Mouse (Mus musculus) kidney, postnatal 0 days (tissue): ENCODE measurements at regions not wholly inside any gene's neighbourhood (a gene's known extent, or its start where the extent isn't known, plus 50 kb on each side); places are given as distances from the start of the nearest gene placed in this dataset.

Experiments
- ATAC-seq: fragments of 200-750 bp; cut with Nextera tagmentation; replicated peaks from 2 replicates; pipeline ENCODE4 v1.8.0; 2017; ENCODE audit warnings: low read depth, moderate number of reproducible peaks, moderate TSS enrichment, moderate library complexity; ENCODE audit not compliant: low FRiP score
- DNase-seq: peaks from one replicate; pipeline ENCODE4 v3.0.0-alpha.2; 2016; ENCODE audit warnings: low spot score
- H3K27ac ChIP-seq: fragments of 300-500 bp; sonication (generic); 2 replicates; pipeline ENCODE4 v1.5.1; 2014; ENCODE audit warnings: mild to moderate bottlenecking
- H3K27me3 ChIP-seq: fragments of 300-500 bp; sonication (generic); 2 replicates; pipeline ENCODE4 v1.6.1; 2014; ENCODE audit warnings: low read length, mixed read lengths; ENCODE audit not compliant: insufficient read depth
- H3K36me3 ChIP-seq: fragments of 300-500 bp; sonication (generic); 2 replicates; pipeline ENCODE4 v1.6.1; 2014; ENCODE audit warnings: low read length, mixed read lengths; ENCODE audit not compliant: insufficient read depth
- H3K4me1 ChIP-seq: fragments of 300-500 bp; sonication (generic); replicated peaks from 2 replicates; pipeline ENCODE4 v1.6.1; 2014; ENCODE audit warnings: antibody characterized with exemption, low read length, mixed read lengths; ENCODE audit not compliant: insufficient read depth
- H3K4me2 ChIP-seq: fragments of 300-500 bp; sonication (generic); 2 replicates; pipeline ENCODE4 v1.6.1; 2014; ENCODE audit warnings: mild to moderate bottlenecking, low read length, moderate library complexity, mixed read lengths
- H3K4me3 ChIP-seq: fragments of 300-500 bp; sonication (generic); replicated peaks from 2 replicates; pipeline ENCODE4 v1.5.1; 2014; ENCODE audit warnings: low read depth, low read length
- H3K9ac ChIP-seq: fragments of 300-500 bp; sonication (generic); 2 replicates; pipeline ENCODE4 v1.6.1; 2014; ENCODE audit warnings: low read depth, low read length
- H3K9me3 ChIP-seq: fragments of 300-500 bp; sonication (generic); replicated peaks from 2 replicates; pipeline ENCODE4 v1.6.1; 2016; ENCODE audit warnings: low read length, inconsistent platforms, mixed read lengths
- CTCF ChIP-seq: IDR thresholded peaks from 2 replicates; pipeline ENCODE4 v1.5.1; 2016; ENCODE audit warnings: antibody characterized with exemption, low read depth, mild to moderate bottlenecking, moderate library complexity
- WGBS: fragments of 180-500 bp; shearing (Covaris S2); extraction: QIAGEN DNeasy Blood & Tissue Kit; methylation state at CpG from one replicate; pipeline ENCODE4 v1.1.7; 2014; 5-methylcytosine and 5-hydroxymethylcytosine counted together

DNA sequence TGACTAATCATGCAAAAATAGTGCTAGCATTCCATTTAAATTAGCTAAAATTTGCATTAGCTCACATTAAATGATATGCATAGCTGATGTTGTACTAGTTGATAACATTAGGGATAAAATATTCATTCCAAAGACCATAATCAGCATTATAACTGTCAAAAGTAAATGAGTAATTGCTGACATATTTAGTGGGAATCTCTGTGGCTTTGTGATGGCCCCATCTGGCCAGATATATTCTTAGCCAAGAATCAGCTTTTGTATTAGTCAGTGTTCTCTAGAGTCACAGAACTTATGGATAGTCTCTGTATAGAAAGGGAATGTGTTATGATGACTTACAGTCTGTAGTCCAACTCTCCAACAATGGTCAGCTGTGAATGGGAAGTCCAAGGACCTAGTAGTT lies 171.2 kb downstream of the Gria2 start:
- Histone ChIP-seq H3K9me3 (no peaks in the 10 kb centered on the region), H3K4me3 (no peak overlapping the region), H3K4me1 (no peaks in the 10 kb centered on the region), H3K27ac (no peak overlapping the region), H3K36me3 (no peaks in the 10 kb centered on the region), H3K27me3 (no peaks in the 10 kb centered on the region), H3K4me2 (no peak overlapping the region), H3K9ac (no peak overlapping the region)
- DNase-seq = no peak
- TF ChIP-seq CTCF = no peak
- ATAC-seq = no peak

DNA sequence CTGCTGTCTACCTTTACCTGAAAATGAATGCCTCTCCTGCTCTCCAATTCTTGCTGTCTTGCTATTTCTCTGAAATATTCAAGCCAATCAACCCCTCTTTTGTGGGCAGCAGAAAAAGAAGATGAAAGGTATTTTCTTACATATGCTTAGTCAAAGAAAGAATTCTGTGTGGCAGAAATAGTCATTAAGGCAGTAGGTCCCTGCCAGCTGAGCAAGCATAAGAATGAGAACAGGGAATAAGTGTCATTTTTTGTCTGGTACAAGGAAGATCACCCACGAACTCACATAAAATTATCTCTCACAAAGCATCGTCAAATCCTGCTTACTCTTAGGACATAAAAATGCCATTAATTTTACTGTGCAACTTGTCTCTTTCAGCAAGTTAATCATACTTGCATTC lies 192.2 kb downstream of the Gria2 start:
- no peak for ATAC-seq
- no peak for TF ChIP-seq CTCF
- H3K9ac ChIP-seq = no peak overlapping the region
- 60% methylated on average over 2 of the region's 2 CpGs for WGBS
- no peak overlapping the region for H3K4me2 ChIP-seq
- no peaks in the 10 kb centered on the region for H3K9me3 ChIP-seq
- H3K4me1 ChIP-seq = no peaks in the 10 kb centered on the region
- no peaks in the 10 kb centered on the region for H3K27me3 ChIP-seq
- no peak for DNase-seq
- no peak overlapping the region for H3K4me3 ChIP-seq
- H3K36me3 ChIP-seq = no peaks in the 10 kb centered on the region
- no peak overlapping the region for H3K27ac ChIP-seq

DNA sequence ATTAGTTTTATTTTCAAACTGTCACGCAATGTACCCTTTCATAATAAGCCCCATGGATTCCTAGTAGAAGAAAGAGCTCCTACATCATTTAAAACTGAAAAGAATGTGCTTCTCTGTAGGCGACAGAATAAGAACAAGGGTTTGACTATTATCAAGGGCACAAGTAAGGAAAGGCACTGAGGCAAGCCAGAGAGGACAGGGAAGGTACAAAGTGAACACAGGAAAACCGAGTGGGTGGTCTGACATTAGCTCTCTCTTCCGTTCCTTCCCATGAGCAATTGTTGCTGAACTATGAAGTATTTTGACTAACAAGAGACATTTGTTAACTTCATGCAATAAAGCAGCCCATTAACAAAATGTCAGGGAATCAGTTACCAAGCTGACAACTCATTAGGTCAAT lies 194.2 kb downstream of the Gria2 start:
- WGBS = 38% methylated on average over 4 of the region's 4 CpGs
- H3K4me3 ChIP-seq = no peak overlapping the region
- no peaks in the 10 kb centered on the region for H3K4me1 ChIP-seq
- no peak overlapping the region for H3K27ac ChIP-seq
- no peak for TF ChIP-seq CTCF
- ATAC-seq (no peak), DNase-seq (peak; percentile 35)
- H3K9me3 ChIP-seq = no peaks in the 10 kb centered on the region
- H3K4me2 ChIP-seq = no peak overlapping the region
- no peaks in the 10 kb centered on the region for H3K36me3 ChIP-seq
- H3K9ac ChIP-seq = no peak overlapping the region
- no peaks in the 10 kb centered on the region for H3K27me3 ChIP-seq

DNA sequence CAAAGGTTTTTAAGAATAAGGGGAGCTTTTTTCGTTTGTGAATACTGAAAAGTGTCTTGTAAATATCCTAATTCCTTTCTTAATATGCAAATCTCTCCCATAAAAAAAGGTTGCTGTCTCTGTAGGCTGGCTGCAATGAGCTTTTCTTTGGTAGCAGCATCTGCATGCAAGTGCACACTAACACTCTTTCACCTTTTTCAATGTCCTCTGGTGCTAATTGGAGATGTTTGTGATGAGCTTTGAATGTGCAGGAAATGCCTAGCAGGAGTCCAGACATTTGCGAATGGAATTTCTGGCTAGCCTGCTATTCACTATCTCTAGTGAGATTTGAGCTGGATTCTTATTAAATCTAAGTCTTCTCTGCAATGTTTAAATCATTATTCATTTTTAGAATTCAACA lies 194.8 kb downstream of the Gria2 start:
- H3K4me1 ChIP-seq = no peaks in the 10 kb centered on the region
- ATAC-seq (no peak), DNase-seq (no peak)
- 59% methylated on average over 2 of the region's 2 CpGs for WGBS
- no peak overlapping the region for H3K9ac ChIP-seq
- H3K27ac ChIP-seq = no peak overlapping the region
- no peak for TF ChIP-seq CTCF
- H3K27me3 ChIP-seq = no peaks in the 10 kb centered on the region
- H3K4me3 ChIP-seq = no peak overlapping the region
- no peak overlapping the region for H3K4me2 ChIP-seq
- no peaks in the 10 kb centered on the region for H3K9me3 ChIP-seq
- H3K36me3 ChIP-seq = no peaks in the 10 kb centered on the region

DNA sequence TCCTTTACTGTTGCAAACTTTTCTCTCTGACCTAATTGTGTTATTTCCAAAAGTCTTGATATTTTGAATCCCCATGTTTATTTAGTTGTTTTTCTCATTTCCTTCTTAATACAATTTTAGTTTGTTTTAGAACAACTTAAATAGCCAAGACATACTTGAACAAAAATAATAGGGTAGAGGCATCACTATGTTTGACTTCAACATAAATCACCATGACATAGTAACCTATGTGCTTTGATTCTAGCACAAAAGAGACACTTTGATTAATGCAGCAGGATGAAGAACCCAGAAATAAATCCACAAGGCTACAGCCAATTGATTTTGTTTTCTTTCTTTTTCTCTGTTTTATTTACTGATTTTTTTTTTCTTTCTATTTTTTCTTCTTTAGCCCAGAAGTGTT lies 205.1 kb downstream of the Gria2 start:
- Histone ChIP-seq H3K27me3 (no peaks in the 10 kb centered on the region), H3K9ac (no peak overlapping the region), H3K4me3 (no peak overlapping the region), H3K4me2 (no peak overlapping the region), H3K27ac (no peak overlapping the region), H3K4me1 (no peaks in the 10 kb centered on the region), H3K36me3 (no peaks in the 10 kb centered on the region), H3K9me3 (no peaks in the 10 kb centered on the region)
- ATAC-seq (no peak), DNase-seq (peak; percentile 66)
- no peak for TF ChIP-seq CTCF

DNA sequence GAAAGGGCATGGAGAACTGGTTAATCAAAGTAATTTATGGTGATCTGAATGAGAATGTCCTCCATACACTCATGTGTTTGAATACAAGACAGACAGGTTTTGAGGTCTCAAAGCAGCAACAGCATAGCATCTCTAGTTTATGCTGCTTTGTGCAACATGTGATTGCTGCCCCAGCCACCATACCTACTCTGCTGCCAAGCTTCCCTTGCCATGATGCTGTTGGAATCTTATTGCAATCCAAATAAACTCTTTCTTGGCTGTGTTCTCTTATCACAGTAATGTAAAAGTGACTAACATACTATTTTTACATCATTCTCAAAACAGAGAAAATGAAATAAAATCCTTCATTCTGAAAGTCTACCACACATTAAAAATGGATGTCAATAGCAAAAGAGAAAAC lies 235.1 kb downstream of the Gria2 start:
- H3K4me3 ChIP-seq = no peak overlapping the region
- no peak overlapping the region for H3K9ac ChIP-seq
- TF ChIP-seq CTCF = no peak
- no peak overlapping the region for H3K4me2 ChIP-seq
- H3K9me3 ChIP-seq = no peaks in the 10 kb centered on the region
- ATAC-seq (no peak), DNase-seq (no peak)
- H3K4me1 ChIP-seq = no peaks in the 10 kb centered on the region
- H3K27me3 ChIP-seq = no peaks in the 10 kb centered on the region
- H3K27ac ChIP-seq = no peak overlapping the region
- no peaks in the 10 kb centered on the region for H3K36me3 ChIP-seq

DNA sequence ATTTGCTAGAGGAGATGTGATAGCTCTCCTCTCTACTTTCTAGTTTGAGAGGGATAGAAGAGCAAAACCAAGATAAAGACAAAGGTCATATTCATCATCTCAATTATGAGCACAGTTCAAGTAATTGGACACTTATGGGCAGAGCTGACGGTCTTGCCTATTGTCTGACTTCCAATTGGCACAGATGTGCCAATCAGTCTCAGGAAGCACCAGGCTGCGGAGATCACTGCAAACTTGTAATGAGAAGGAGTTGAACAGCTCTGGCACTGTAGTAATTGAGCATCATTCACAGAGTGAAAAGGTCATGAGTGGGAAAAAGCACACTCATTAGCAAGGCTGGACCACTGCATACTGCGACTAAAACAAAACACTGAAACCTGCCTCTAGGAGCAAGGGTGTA lies 236.4 kb downstream of the Gria2 start:
- no peaks in the 10 kb centered on the region for H3K27me3 ChIP-seq
- H3K9me3 ChIP-seq = no peaks in the 10 kb centered on the region
- WGBS = 61% methylated on average over 3 of the region's 3 CpGs
- DNase-seq = no peak
- H3K4me1 ChIP-seq = no peaks in the 10 kb centered on the region
- no peak overlapping the region for H3K4me2 ChIP-seq
- no peak for TF ChIP-seq CTCF
- no peak overlapping the region for H3K9ac ChIP-seq
- H3K36me3 ChIP-seq = no peaks in the 10 kb centered on the region
- no peak for ATAC-seq
- H3K4me3 ChIP-seq = no peak overlapping the region
- no peak overlapping the region for H3K27ac ChIP-seq
